Mouse (Mus musculus) hindbrain, embryonic 12.5 days (tissue): Measurements from ENCODE around the gene Bcam. TPM values are rescaled to one million over a fixed set of nuclear protein-coding genes. Genes with fewer than 3 reads are reported as not detected.

ENCODE experiments used
- ATAC-seq: fragments of 200-750 bp; cut with Nextera tagmentation; 2 replicates; pipeline ENCODE4 v1.8.0; 2017; ENCODE audit warnings: moderate TSS enrichment; ENCODE audit not compliant: low FRiP score
- H3K27ac ChIP-seq: fragments of 300-500 bp; sonication (generic); 2 replicates; pipeline ENCODE4 v1.5.1; 2016; ENCODE audit warnings: mild to moderate bottlenecking
- H3K27me3 ChIP-seq: fragments of 300-500 bp; sonication (generic); 2 replicates; pipeline ENCODE4 v1.6.1; 2016; ENCODE audit warnings: mild to moderate bottlenecking
- H3K36me3 ChIP-seq: fragments of 300-500 bp; sonication (generic); 2 replicates; pipeline ENCODE4 v1.6.1; 2016; ENCODE audit warnings: mild to moderate bottlenecking
- H3K4me1 ChIP-seq: fragments of 300-500 bp; sonication (generic); 2 replicates; pipeline ENCODE4 v1.6.1; 2016
- H3K4me2 ChIP-seq: fragments of 300-500 bp; sonication (generic); replicated peaks from 2 replicates; pipeline ENCODE4 v1.6.1; 2016; ENCODE audit warnings: mild to moderate bottlenecking
- H3K4me3 ChIP-seq: fragments of 300-500 bp; sonication (generic); 2 replicates; pipeline ENCODE4 v1.5.1; 2016; ENCODE audit warnings: mild to moderate bottlenecking
- H3K9ac ChIP-seq: fragments of 300-500 bp; sonication (generic); 2 replicates; pipeline ENCODE4 v1.6.1; 2016; ENCODE audit warnings: mild to moderate bottlenecking, moderate library complexity
- H3K9me3 ChIP-seq: fragments of 300-500 bp; sonication (generic); replicated peaks from 2 replicates; pipeline ENCODE4 v1.6.1; 2016; ENCODE audit warnings: mild to moderate bottlenecking
- WGBS: fragments of 180-500 bp; shearing (Covaris S2); methylation state at CpG from one replicate; pipeline ENCODE4 v1.1.7; 2016; 5-methylcytosine and 5-hydroxymethylcytosine counted together
- polyA plus RNA-seq: library from polyadenylated mRNA; unstranded; fragments of >200 nt; fragmentation: Nextera tagmentation; extraction: Ambion mirVana; gene quantifications from 2 replicates; pipeline ENCODE4 v1.2.1, GENCODE M21; 2016

Bcam gene
- polyA plus RNA-seq, 1 experiment from 2014 or later = 25.1 TPM

DNA sequence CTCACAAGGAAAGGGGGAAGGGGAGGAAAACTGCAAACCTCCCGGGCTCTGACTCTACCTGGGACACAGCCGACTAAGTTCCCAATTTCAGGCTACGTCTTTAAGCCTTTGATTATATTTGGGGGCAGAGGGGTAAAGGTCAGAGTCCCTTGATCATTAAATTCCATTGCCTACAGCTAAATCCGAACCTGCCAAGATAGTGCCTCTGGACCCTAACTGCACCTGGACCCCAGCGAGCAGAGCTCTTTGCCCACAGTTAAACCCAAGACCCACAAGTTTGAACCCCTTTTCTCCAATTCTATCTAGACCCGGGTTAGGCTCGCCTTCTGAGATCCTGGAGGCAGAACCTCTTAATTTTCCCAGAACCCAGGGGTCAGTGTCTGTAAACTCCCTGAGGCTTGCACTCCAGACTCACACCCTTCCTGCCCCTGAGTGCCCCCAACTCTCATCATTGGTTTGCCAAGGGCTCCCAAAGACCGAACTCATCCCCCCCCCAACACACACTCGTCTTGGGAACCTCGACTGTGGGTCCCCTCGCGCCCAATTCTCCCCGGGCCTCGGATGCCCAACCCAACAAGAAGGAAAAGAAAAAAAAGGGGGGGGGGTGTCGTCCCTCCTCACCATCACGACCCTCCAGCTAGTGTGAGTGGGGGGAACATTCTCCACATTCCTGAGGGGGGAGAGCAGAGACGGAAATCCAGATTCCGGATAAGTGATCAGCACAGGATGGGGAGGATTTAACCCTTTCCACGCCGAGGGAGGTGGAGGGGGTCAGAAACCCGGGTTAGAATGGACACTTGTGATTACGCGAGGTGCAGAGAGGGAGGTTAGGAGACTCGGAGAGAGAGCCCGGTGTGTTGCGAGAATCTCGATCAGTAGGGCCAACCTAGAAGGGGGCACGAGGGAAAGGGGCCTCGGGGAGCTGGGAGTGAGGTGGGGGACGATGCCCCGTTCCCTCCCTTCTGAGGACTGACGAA, 22.3 kb downstream of the Bcam start:
- Histone ChIP-seq H3K9me3 (no peaks in the 10 kb centered on the region), H3K4me1 (peaks cover 47% of the 10 kb centered on the region), H3K4me2 (peak overlapping the region; percentile 70), H3K27ac (peak overlapping the region; percentile 85), H3K27me3 (no peaks in the 10 kb centered on the region), H3K36me3 (peaks cover 5% of the 10 kb centered on the region; the same call in 1 of the 2 replicates), H3K4me3 (peak overlapping the region; percentile 79), H3K9ac (peak overlapping the region; percentile 90)
- 1% methylated on average over 32 of the region's 32 CpGs for WGBS
- ATAC-seq = peak; percentile 27

DNA sequence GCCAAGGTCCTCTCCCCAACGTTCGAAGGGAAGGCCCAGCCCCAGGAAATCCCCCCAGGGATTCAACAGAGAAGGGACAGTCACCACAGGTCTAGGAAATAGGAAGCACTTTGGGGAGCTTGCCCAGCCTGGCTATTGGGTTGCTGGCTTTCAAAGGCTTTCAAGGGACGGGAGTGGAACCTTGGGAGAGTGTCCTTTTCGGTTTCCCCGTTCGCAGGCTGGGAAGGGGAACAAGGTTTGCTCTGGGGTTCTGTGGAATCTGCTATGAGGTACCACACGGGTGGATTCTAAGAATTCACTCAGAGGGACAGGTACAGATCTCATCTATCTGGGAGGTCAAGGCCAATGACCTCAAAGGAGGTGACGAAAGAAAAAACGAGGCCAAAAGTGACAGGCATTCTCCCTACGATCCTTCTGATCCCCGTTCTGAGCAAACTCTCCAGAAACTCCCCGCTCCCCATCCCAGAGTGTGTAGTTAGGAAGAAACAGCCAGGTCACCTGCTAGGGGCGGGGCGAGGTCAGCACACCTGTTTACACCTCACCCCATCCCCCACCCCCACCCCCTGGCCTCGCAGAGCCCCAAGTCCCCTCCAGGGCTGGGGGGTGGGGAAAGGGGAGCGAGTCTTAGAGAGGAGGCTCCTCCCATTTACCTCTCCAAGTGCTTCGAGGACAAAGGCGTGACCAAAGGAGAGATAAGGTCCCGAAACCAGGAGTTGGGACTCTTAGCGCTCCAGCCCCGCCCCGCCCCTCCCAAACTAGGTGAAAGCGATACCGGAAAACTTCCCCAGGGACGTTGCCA, 23.2 kb downstream of the Bcam start:
- Histone ChIP-seq H3K4me2 (peak overlapping the region; percentile 70), H3K27me3 (no peaks in the 10 kb centered on the region), H3K27ac (peak overlapping the region; percentile 62), H3K4me1 (peaks cover 47% of the 10 kb centered on the region), H3K9ac (peak overlapping the region; percentile 90), H3K9me3 (no peaks in the 10 kb centered on the region), H3K36me3 (peaks cover 5% of the 10 kb centered on the region; the same call in 1 of the 2 replicates), H3K4me3 (peak overlapping the region; percentile 79)
- ATAC-seq = no peak
- 3% methylated on average over 25 of the region's 25 CpGs for WGBS

DNA sequence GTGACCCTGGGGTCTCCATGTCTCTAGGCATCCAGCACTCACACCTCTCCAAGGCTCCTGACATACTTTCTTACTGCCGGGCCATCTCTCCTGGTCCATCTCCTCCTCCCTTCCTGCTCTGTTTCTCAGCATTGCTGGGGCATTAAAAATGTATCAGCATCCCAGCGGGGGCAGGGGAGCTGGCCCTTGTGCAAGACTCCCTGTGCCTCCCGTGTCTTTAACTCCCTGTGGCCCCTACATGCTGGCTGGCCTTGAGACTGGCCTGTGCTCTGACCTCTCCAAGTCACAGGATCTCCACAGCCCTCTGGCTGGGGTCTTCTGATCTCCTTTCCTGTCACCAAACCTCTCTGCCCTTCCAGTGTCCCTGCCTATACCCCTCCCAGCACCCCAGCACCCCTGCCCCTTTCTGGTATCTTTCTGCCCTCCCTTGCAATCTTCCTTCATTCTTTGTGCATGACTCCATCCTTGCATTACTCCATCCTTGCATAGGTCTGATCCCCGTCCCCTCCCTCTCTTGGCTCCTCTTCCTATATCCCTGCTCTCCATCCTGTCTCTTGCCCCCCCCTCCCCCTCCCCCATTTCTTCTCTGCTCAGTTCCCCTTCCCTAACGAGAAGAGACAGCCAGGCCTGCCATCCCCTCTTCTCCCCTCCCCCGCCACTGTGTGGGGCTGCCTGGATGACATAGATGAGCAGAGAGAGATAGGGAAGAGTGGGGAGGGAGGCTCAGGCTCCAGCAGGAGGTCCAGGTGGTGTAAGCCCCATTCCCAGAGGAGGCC, 24.2 kb downstream of the Bcam start:
- Histone ChIP-seq H3K9me3 (no peaks in the 10 kb centered on the region), H3K4me1 (peaks cover 53% of the 10 kb centered on the region), H3K4me2 (peak overlapping the region; percentile 70), H3K27ac (peak overlapping the region; percentile 62), H3K9ac (peak overlapping the region; percentile 90), H3K4me3 (peak overlapping the region; percentile 79; the same call in 1 of the 2 replicates), H3K27me3 (no peaks in the 10 kb centered on the region), H3K36me3 (peaks cover 6% of the 10 kb centered on the region; the same call in 1 of the 2 replicates)
- WGBS = 32% methylated on average over 6 of the region's 6 CpGs
- no peak for ATAC-seq

DNA sequence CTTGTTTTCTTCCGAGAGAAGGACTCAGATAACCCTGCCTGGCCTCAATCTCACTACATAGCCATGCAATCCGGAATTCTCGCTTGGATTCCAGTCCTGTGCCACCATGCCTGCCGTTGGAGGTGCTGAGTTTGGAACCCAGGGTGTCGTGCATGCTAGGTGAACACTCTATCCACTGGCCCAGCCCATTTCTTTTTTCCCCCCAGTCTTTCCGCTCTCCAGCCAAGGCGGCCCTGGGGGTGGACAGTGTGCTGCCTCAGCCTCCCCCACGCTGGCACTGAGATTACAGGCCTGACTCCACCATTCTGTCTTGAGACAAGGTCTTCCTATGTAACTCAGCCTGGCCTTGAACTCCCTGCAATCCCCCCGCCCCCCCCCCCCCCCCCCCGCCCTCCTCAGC, 24.8 kb downstream of the Bcam start:
- H3K9me3 ChIP-seq = no peaks in the 10 kb centered on the region
- no peak overlapping the region for H3K4me2 ChIP-seq
- H3K9ac ChIP-seq = no peak overlapping the region
- no peak overlapping the region for H3K27ac ChIP-seq
- H3K36me3 ChIP-seq = peaks cover 9% of the 10 kb centered on the region; the same call in 1 of the 2 replicates
- peaks cover 57% of the 10 kb centered on the region for H3K4me1 ChIP-seq
- WGBS = 83% methylated on average over 8 of the region's 10 CpGs
- no peaks in the 10 kb centered on the region for H3K27me3 ChIP-seq
- H3K4me3 ChIP-seq = no peak overlapping the region
- no peak for ATAC-seq

DNA sequence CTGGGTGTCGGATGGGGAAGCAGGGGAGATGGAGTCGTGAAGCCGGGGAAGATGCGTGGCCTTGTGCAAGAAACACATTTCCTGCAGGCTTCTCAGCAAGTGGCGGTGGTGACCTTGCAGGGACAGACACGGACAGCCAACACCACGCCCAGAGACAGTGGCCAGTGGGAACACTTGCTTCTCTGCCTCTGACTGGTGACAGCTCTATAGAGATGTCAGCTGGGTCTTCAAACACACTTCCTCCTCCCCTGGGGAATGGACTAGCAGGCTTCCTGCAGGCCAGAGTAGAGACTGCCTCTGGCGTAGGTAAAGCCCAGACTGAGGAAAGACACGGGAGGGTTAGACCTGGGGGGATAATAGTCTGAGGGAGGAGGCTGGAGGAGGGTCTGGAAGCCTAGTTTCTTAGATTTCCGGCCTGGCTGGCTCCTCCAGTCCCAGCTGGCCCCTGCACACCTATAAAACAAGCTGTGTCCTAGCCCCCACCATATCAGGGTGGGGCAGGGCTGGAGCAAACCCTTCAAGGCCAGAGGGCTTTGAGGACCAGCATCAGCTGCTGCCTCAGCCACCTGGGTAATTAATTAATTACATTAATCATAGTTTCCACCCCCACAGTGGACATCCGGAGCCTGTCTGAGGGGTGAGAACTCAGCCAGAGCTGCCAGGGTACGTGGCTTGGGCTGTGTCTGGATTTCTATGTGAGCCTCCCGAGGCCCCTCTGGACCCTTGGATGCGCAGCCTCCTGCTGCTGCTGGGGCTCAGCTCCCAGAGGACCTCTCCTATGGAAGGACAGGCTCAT, 26.0 kb downstream of the Bcam start:
- peaks cover 11% of the 10 kb centered on the region; the same call in 1 of the 2 replicates for H3K36me3 ChIP-seq
- H3K9ac ChIP-seq = 0 out of 2 replicates have a peak overlapping the region, but pooled peaks have one; percentile 14
- no peak overlapping the region for H3K4me2 ChIP-seq
- peaks cover 51% of the 10 kb centered on the region for H3K4me1 ChIP-seq
- no peak overlapping the region for H3K4me3 ChIP-seq
- 61% methylated on average over 14 of the region's 14 CpGs for WGBS
- H3K27me3 ChIP-seq = no peaks in the 10 kb centered on the region
- H3K27ac ChIP-seq = peak overlapping the region; percentile 52; the same call in 1 of the 2 replicates
- H3K9me3 ChIP-seq = no peaks in the 10 kb centered on the region
- ATAC-seq = no peak

DNA sequence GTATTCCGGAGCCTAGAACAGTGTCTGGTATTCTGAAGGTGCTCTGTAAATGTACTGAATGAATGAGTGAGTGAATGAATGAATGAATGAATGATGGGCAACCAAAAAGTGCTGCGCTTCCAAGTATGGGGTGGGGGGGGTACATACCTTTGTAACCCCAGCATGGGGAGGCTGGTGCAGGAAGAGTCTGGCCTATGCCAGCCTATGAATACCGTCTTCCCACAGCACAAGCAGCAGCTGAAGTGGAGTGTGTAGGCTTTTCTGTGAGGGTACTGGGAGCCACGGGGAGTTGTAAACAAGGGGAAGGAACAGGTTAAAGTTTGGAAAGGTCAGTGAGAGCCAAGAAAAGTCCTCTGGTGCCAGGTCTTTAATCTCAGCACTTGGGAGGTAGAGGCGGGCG, 27.0 kb downstream of the Bcam start:
- no peaks in the 10 kb centered on the region for H3K9me3 ChIP-seq

DNA sequence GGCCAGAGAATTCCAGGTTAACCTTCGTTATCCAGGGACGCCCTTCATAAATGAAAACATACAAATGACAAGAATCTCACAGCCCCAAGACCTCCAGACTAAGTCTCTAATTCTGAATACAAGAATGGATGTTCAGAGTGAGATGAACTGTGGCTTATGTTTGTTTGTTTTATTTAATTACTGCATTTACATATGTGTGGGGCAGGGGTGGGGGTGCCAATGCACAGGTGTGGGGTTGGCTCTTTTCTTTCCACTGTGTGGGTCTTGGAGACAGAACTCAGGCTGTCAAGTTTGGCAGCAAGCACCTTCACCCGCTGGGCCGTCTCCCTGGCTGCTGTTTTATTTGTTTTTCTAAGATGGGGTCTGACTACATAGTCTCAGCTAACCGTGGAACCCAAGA, 28.3 kb downstream of the Bcam start:
- H3K4me2 ChIP-seq = no peak overlapping the region
- ATAC-seq = no peak
- H3K36me3 ChIP-seq = peaks cover 19% of the 10 kb centered on the region
- H3K9me3 ChIP-seq = no peaks in the 10 kb centered on the region
- H3K9ac ChIP-seq = no peak overlapping the region
- no peak overlapping the region for H3K4me3 ChIP-seq
- H3K4me1 ChIP-seq = peaks cover 38% of the 10 kb centered on the region
- H3K27ac ChIP-seq = no peak overlapping the region
- WGBS = 45% methylated on average over 5 of the region's 5 CpGs
- no peaks in the 10 kb centered on the region for H3K27me3 ChIP-seq

More for the DNA sequence above, 27.0 kb downstream of the Bcam start:
- H3K9ac ChIP-seq = no peak overlapping the region
- H3K4me1 ChIP-seq = peaks cover 51% of the 10 kb centered on the region
- WGBS = 92% methylated on average over 6 of the region's 6 CpGs
- peaks cover 11% of the 10 kb centered on the region; the same call in 1 of the 2 replicates for H3K36me3 ChIP-seq
- no peak overlapping the region for H3K4me3 ChIP-seq
- no peak overlapping the region for H3K4me2 ChIP-seq
- no peaks in the 10 kb centered on the region for H3K27me3 ChIP-seq
- H3K27ac ChIP-seq = no peak overlapping the region
- no peak for ATAC-seq

DNA sequence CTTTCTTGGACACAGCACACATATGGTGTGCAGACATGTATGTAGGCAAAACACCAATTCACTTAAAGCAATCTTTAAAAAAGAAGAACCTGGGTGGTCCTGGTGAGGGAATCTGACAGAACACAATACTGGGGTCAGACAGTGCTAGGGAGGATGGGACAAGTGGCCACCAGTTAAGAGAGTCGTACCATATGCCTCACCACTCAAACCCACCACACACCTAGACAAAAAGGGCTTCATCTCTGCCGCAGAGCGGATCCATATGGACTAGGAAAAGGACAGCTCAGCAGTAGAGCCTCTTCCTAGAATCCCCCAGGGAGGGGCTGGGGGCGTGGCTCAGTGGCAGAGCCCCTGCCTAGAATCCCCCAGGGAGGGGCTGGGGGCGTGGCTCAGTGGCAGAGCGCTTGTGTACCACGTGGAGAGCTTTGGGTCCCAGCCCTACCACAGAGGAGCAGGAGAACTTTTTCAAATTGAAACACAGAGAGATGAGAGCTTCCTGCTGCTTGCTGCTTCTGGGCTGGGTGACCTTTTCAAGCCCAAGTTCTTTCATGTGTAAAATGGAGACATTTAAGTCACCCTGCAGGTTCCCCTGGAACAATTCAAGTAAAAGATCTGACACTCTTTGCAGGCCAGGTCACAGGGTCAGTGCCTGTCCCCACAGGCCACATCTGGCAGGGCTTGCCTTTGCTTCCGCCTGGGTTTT, 29.3 kb downstream of the Bcam start:
- no peaks in the 10 kb centered on the region for H3K9me3 ChIP-seq
- H3K36me3 ChIP-seq = peaks cover 29% of the 10 kb centered on the region
- H3K9ac ChIP-seq = no peak overlapping the region
- peaks cover 28% of the 10 kb centered on the region for H3K4me1 ChIP-seq
- H3K4me3 ChIP-seq = no peak overlapping the region
- no peaks in the 10 kb centered on the region for H3K27me3 ChIP-seq
- no peak overlapping the region for H3K27ac ChIP-seq
- no peak overlapping the region for H3K4me2 ChIP-seq
- 5% methylated on average over 8 of the region's 8 CpGs for WGBS
- ATAC-seq = no peak

DNA sequence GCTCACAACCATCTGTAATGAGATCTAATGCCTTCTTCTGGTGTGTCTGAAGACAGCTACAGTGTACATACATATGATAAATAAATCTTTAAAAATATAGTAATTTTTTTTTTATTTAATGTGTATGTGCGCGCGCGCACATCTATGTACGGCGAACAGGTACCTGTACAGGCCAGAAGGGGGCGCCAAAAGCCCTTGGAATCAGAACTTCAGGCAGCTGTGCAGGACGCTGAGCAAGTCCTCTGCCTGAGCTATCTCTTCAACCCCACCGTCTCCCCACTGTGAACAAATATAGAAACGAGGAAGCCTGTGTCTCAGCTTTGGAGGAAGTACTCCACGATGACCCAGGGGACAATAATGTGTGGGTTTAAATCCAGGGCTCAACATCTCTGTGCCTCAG, 30.5 kb downstream of the Bcam start:
- H3K27ac ChIP-seq = no peak overlapping the region
- H3K36me3 ChIP-seq = peaks cover 38% of the 10 kb centered on the region
- H3K9ac ChIP-seq = no peak overlapping the region
- H3K4me2 ChIP-seq = no peak overlapping the region
- no peak for ATAC-seq
- no peaks in the 10 kb centered on the region for H3K27me3 ChIP-seq
- no peaks in the 10 kb centered on the region for H3K9me3 ChIP-seq
- 92% methylated on average over 11 of the region's 11 CpGs for WGBS
- no peak overlapping the region for H3K4me3 ChIP-seq
- peaks cover 18% of the 10 kb centered on the region for H3K4me1 ChIP-seq

DNA sequence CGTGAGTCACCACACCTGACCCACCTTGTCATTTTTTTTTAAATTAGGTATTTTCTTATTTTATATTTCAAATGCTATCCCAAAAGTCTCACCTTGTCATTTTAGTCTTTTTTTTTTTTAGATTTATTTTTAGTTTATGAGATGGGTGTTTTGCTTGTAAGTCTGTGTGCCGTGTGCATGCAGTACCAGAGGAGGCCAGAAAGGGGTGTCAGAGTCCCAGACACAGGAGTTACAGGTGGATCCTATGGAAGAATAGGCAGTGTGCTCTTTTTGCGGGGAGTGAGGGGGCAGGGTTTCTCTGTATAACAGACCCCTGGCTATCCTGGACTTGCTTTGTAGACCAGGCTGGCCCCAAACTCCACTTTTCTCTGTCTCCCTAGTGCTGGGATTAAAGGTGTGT, 32.0 kb downstream of the Bcam start:
- H3K9ac ChIP-seq = no peak overlapping the region
- no peak overlapping the region for H3K27ac ChIP-seq
- H3K4me1 ChIP-seq = peaks cover 10% of the 10 kb centered on the region
- no peak overlapping the region for H3K4me2 ChIP-seq
- ATAC-seq = no peak
- no peaks in the 10 kb centered on the region for H3K9me3 ChIP-seq
- WGBS = 92% methylated on average over 3 of the region's 3 CpGs
- H3K36me3 ChIP-seq = peaks cover 49% of the 10 kb centered on the region
- H3K4me3 ChIP-seq = no peak overlapping the region
- no peaks in the 10 kb centered on the region for H3K27me3 ChIP-seq
